Mouse (Mus musculus): ENCODE data around the gene Cadm1.

Cadm1 gene

GRCm38 (mm10) chr9:47803531-47804105, 273.6 kb downstream of the Cadm1 start:
- no peak for DNase-seq (ENCODE audit: low spot score)

GRCm38 (mm10) chr9:47805658-47806057, 275.7 kb downstream of the Cadm1 start:
- DNase-seq (ENCODE audit: low spot score), result no peak

- no peak for DNase-seq (ENCODE audit: low spot score)
Observed at GRCm38 (mm10) chr9:47825668-47826067, 295.7 kb downstream of the Cadm1 start.

GRCm38 (mm10) chr9:47828762-47829161, 298.8 kb downstream of the Cadm1 start:
- DNase-seq (ENCODE audit: low spot score), result no peak

- DNase-seq (ENCODE audit: low spot score), result no peak
Observed at GRCm38 (mm10) chr9:47829204-47829603, 299.2 kb downstream of the Cadm1 start.

- no peak for DNase-seq (ENCODE audit: low spot score)
Observed at GRCm38 (mm10) chr9:47829846-47830245, 299.9 kb downstream of the Cadm1 start.

GRCm38 (mm10) chr9:47831412-47831811, 301.4 kb downstream of the Cadm1 start:
- no peak for DNase-seq (ENCODE audit: low spot score)

- no peak for DNase-seq (ENCODE audit: low spot score)
Observed at GRCm38 (mm10) chr9:47838170-47838569, 308.2 kb downstream of the Cadm1 start.

GRCm38 (mm10) chr9:47838890-47839691, 309.1 kb downstream of the Cadm1 start:
- no peak for DNase-seq (ENCODE audit: low spot score)

GRCm38 (mm10) chr9:47839692-47840025, 309.7 kb downstream of the Cadm1 start:
- no peak for DNase-seq (ENCODE audit: low spot score)

- DNase-seq (ENCODE audit: low spot score), result no peak
Observed at GRCm38 (mm10) chr9:47843328-47843727, 313.4 kb downstream of the Cadm1 start.

GRCm38 (mm10) chr9:47846275-47846674, 316.3 kb downstream of the Cadm1 start:
- DNase-seq (ENCODE audit: low spot score), result no peak

- DNase-seq (ENCODE audit: low spot score), result no peak
Observed at GRCm38 (mm10) chr9:47846926-47847325, 317.0 kb downstream of the Cadm1 start.

GRCm38 (mm10) chr9:47847797-47848196, 317.8 kb downstream of the Cadm1 start:
- no peak for DNase-seq (ENCODE audit: low spot score)

GRCm38 (mm10) chr9:47848745-47849144, 318.8 kb downstream of the Cadm1 start:
- no peak for DNase-seq (ENCODE audit: low spot score)

- no peak for DNase-seq (ENCODE audit: low spot score)
Observed at GRCm38 (mm10) chr9:47856311-47856710, 326.3 kb downstream of the Cadm1 start.

GRCm38 (mm10) chr9:47857235-47857634, 327.3 kb downstream of the Cadm1 start:
- no peak for DNase-seq (ENCODE audit: low spot score)

- DNase-seq (ENCODE audit: low spot score), result no peak
Observed at GRCm38 (mm10) chr9:47858134-47858533, 328.2 kb downstream of the Cadm1 start.

GRCm38 (mm10) chr9:47858778-47859395, 328.9 kb downstream of the Cadm1 start:
- DNase-seq (ENCODE audit: low spot score), result no peak

- no peak for DNase-seq (ENCODE audit: low spot score)
Observed at GRCm38 (mm10) chr9:47860994-47861393, 331.0 kb downstream of the Cadm1 start.

GRCm38 (mm10) chr9:47861783-47862182, 331.8 kb downstream of the Cadm1 start:
- DNase-seq (ENCODE audit: low spot score), result no peak

- DNase-seq (ENCODE audit: low spot score), result no peak
Observed at GRCm38 (mm10) chr9:47866001-47866400, 336.0 kb downstream of the Cadm1 start.

- no peak for DNase-seq (ENCODE audit: low spot score)
Observed at GRCm38 (mm10) chr9:47867474-47867873, 337.5 kb downstream of the Cadm1 start.

All from urinary bladder, postnatal 10 days (tissue).